Mouse (Mus musculus): ENCODE results near the gene Dst.

Gene Dst

GRCm38 (mm10) chr1:34121157-34122015 lies 213.4 kb downstream of the Dst start:
- peak; percentile 56; the same call in 1 of the 2 replicates for ATAC-seq (ENCODE audit: insufficient number of reproducible peaks, low FRiP score, low TSS enrichment)

DNA sequence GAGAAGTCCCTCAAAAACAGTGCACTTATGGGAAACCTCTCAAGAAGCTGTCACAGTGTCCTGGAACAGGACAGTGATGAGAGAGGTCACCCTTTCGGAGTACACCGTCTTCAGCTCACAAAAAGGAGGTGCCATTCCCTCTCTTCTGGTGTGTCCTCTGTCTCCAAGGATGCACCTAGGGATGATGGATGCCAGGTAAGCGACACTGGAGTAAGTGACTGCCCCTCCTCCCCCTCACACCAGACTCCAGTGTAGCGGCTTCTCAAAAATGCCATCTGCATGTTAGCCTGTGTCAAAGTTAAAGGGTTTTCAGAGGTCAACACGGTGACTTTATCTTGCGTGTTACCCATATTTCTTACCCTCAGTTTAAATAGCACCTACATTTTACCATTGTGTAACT lies 214.2 kb downstream of the Dst start:
- ATAC-seq (ENCODE audit: insufficient number of reproducible peaks, low FRiP score, low TSS enrichment), result no peak

DNA sequence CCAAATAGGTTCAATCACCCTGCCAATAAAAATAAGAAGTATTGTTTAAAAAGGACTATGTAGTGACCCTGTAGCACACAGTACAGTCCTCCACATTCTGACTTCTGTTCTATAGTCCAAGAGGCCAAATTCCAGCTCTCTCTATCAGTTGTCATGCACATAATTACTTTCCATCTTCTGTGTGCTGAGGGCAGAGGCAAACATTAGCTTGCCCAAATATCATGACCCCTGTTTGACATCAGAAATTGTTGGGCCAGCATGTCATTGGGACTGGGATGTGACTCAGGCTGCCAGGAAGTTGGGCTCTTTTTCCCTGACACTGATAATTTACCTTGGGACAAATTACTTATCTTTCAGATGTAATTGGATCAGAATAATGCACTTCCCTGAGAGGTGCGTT lies 214.9 kb downstream of the Dst start:
- no peak for ATAC-seq (ENCODE audit: insufficient number of reproducible peaks, low FRiP score, low TSS enrichment)

GRCm38 (mm10) chr1:34123334-34123733 lies 215.3 kb downstream of the Dst start:
- no peak for ATAC-seq (ENCODE audit: insufficient number of reproducible peaks, low FRiP score, low TSS enrichment)

DNA sequence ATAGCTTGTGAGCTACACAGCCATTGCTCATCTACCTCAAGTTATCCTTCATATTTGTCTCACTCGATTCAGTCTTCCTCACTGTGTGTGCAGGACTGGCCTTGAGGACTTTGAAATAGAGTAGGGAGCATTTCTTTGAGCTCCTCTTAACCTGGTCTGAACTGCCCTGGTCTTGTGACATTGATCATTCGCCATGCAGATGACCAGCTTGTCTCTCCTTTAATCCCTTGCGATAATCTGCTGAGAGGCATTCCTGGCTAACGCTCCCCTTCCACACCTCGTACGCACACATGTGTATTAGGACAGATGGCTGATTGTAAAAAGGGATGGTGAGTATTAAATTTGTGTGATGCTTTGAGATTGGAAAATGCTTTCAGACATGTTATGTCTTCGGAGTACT lies 216.4 kb downstream of the Dst start:
- ATAC-seq (ENCODE audit: insufficient number of reproducible peaks, low FRiP score, low TSS enrichment), result no peak

DNA sequence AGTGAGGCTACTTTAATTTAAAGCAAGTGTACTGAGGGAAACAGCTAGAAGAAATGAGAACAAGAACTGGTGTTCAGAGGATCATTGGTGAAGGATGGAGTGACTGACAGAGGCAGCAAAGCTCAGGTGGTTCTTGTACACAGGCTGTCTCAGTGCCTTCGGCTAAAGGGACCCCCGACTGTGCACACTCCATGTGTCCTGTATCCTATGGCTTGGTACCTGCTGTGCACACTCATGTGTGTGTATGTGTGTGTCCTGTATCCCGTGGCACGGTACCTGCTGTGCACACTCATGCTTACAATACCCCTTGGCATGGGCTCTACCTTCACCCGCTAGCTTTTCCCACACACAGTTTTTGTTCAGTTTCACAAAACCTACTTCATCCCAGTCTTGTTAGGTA lies 217.1 kb downstream of the Dst start:
- no peak for ATAC-seq (ENCODE audit: insufficient number of reproducible peaks, low FRiP score, low TSS enrichment)

GRCm38 (mm10) chr1:34127714-34128474 lies 219.9 kb downstream of the Dst start:
- ATAC-seq (ENCODE audit: insufficient number of reproducible peaks, low FRiP score, low TSS enrichment), result no peak

DNA sequence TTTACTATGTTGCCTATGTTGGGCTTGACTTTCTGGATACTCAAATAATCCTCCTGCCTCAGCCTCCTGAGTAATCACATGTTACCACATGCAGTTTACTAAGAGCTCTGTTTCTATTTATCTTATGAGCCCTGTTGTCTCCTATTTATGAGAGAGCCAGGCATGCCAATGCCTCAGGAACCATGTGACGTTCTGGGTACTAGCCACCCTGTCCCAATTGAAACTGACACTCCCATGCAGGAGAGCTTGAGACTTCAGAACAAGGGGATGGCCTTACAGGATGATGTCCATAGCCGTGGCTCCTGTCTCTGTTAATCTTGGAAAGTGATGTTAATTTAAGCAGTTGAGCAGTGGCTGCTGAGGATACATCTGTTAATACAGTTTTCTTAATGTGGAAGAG lies 220.8 kb downstream of the Dst start:
- ATAC-seq (ENCODE audit: insufficient number of reproducible peaks, low FRiP score, low TSS enrichment), result no peak

DNA sequence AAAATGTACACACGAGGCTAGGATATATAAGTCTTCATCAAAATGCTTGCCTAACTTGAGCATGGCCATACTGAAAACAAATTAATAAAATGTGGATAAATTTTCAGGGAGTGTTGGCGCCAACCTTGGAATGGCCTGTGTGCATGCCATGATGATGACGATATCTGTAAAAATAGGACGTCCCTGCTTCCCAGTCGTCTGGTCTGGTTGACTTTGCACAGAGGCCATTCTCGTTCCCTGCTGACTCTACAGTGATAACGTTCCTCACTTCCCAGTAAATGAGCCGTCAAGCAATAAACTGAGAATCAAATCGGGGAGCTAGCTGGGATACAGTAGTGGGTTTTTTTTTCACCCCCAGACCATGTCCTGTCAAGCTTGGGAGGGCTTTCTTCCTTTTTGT lies 221.7 kb downstream of the Dst start:
- ATAC-seq (ENCODE audit: insufficient number of reproducible peaks, low FRiP score, low TSS enrichment), result no peak

- no peak for ATAC-seq (ENCODE audit: insufficient number of reproducible peaks, low FRiP score, low TSS enrichment)
Observed at GRCm38 (mm10) chr1:34130804-34131203, 222.8 kb downstream of the Dst start.

GRCm38 (mm10) chr1:34132875-34133274 lies 224.8 kb downstream of the Dst start:
- ATAC-seq (ENCODE audit: insufficient number of reproducible peaks, low FRiP score, low TSS enrichment), result no peak

DNA sequence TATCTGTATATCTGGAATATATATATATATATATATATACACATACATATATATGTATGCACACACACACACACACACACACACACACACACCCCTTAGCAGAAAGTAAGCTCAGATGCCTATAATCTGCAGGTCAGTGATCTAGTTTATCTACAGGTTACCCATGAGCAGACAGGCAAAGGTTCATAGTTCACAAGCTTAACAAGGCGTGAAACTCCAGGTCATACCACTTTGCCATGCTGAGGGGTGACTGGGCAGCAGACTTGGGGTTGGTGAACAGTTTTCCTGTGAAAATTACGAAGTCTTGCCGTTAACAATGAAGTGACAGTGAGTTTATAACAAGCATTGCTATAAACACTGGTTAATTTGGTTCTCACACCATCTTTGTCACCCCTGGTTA lies 227.5 kb downstream of the Dst start:
- ATAC-seq (ENCODE audit: insufficient number of reproducible peaks, low FRiP score, low TSS enrichment), result no peak

DNA sequence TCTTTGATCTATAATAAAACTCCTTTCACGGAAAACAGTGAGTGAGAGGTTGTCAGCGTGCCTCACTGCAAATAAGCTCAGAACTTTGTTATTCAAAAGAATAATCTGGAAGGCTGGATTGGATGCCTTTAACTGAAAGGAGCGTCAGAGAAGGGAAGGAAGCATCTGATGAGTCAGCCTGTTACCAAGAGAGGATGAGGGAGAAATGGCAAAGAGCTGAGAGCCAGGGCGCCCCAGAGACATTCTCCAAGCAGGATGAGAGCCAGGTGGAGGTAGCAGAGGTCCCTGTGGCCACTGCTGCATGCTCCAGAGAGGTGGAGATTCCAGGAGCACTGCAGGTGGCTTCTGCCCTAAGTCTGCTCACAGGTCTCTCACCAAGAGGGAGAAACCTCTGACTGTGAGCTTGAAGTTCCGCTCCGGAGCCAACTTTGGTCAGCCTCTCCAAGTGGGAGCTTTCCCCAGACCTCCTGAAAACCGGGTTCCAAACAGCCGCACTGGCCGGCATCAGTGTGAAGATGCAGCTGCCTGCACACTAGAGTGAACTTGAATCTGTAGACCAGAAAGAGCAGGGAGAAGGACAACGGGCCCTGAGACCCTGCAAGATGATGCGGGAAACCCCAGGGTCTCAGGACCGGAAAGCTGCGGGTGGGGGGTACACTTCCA lies 231.3 kb downstream of the Dst start:
- 0 out of 2 replicates have a peak, but pooled peaks have one; percentile 31 for ATAC-seq (ENCODE audit: insufficient number of reproducible peaks, low FRiP score, low TSS enrichment)

GRCm38 (mm10) chr1:34139871-34140471 lies 231.9 kb downstream of the Dst start:
- ATAC-seq (ENCODE audit: insufficient number of reproducible peaks, low FRiP score, low TSS enrichment), result peak; percentile 26; the same call in 1 of the 2 replicates

DNA sequence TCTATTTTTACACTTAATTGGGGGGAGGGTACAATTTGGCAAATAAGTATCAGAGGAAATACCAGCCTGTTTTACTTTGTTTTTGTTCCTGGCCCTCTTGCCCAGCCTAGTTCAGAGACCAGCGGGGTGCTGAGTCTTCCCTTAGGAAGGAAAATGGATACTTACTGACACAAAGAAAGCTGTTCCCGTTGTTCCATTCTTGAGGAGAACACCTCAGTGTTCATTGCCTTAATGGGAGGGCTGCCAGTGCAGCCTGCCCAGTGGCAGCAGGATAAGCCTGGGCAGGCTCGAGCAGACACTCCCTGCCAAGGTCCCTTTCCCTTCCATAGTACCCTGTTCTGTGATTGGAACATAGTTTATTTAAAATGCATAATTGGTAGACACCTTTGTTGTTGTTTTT lies 232.7 kb downstream of the Dst start:
- ATAC-seq (ENCODE audit: insufficient number of reproducible peaks, low FRiP score, low TSS enrichment), result peak; percentile 72; the same call in 1 of the 2 replicates

DNA sequence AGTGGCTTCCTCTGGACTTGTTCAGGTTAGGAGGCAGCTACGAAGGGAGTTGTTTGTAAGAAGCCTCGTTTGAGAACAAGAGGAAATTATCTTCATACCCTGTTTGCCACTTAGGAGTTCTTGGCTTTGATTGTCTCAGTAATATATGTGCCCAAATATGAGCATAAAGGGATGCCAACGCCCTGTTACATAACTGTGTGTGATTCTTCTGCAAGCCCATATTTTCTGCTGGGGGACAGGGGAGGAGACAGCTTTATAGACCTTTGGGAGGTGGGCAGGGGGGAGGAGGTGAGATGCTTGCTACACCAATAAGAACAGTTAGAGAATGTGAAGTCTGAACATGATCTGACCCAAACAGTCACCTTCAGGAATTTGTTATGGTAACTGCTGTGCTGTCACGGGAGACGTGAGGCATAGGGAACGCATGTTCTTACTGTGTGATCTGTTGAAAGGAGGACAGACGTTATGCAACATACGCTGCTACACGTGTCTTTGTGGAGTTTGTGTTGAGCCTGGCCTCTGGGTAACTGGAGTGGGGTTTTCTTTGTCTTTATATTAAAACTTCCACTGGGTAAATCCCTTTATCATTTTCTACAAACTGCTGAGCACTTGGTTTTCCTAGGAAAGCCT lies 235.0 kb downstream of the Dst start:
- no peak for ATAC-seq (ENCODE audit: insufficient number of reproducible peaks, low FRiP score, low TSS enrichment)

DNA sequence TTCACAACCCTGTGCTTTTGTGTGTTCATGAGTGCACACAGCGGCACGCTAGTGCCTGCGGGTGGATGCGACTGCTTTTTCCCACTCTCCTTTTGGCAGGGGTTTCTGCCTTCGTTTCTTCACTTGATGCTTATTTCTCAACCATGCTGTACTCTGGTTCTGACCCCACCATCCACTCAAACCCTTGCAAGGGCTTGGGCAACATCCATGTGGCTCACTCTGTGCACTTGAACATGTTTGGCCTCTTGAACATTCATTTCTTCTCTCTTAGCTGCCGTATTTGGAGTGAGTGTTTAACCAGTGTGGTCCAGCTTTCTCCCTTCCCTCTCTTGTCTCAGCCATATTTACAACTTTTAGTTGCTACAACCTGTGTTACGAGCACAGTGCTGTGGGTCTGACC lies 236.8 kb downstream of the Dst start:
- no peak for ATAC-seq (ENCODE audit: insufficient number of reproducible peaks, low FRiP score, low TSS enrichment)

DNA sequence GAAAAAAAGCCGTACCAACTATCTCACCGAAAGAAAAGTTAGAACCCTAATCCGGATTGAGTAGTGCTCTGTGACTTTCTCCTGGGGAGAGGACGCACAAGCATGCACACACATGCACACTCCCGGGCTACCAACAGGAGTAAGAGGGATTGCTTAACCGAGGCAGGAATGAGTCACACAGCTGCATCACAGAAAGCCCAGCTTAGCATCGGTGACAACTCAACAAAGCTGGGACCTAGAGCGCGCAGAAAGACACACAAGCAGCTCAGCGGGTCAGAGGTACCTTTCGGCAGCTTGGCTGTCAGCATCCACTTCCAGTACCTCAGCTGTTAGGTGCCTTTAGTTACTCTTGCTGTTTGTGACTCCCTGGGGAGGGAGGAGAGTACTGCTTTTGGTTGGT lies 240.0 kb downstream of the Dst start:
- no peak for ATAC-seq (ENCODE audit: insufficient number of reproducible peaks, low FRiP score, low TSS enrichment)

DNA sequence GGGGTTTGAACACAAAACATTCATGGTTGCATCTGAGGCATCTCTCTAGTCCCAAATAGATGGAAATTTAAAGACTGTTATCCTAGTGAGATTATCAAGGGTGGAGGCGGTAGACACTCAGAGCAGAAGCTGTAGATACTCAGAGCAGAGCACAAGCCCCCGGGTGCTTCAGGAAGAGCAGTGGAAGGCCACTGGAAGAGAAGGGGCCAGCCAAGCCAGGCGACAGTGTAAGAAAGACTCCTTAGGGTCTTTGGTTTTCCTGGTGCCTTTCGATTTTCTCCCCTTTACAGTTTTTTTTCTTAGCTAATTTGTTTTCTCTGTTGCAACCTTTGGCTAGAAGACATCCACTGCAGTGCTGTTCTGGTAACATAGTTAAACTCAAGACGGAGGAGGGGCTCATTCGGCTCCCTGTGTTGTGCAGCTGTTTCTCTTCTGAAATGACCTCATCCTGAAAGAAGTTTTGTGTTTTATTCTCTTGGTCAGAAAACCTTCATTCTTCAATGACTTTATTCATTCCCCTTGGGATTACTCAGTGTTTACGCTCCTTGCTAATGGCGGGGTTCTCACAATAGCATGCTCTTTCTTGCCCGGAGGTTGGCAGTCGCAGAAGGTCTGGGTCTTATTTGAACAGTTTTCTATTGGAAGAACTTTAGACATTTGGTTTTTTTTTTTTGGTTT lies 242.5 kb downstream of the Dst start:
- ATAC-seq (ENCODE audit: insufficient number of reproducible peaks, low FRiP score, low TSS enrichment), result no peak

DNA sequence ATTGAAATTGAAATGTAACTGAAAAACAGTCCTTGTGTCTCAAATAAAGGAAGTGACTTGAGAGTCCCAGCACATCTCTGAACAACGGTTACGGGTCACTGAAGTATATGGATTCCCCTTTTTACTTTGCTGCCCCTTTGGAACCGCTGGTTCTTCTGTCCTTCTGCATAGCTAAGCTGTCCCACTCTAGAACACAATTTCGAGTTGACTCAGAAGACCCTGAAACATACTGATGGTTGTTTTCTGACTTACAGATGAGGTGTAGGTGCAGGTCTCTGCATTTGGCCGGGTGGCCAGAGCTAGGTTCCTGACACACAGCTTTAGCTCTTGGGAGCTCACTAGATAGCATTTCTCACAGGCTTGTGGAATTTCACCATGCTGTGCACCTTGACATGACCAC lies 244.7 kb downstream of the Dst start:
- ATAC-seq (ENCODE audit: insufficient number of reproducible peaks, low FRiP score, low TSS enrichment), result no peak

Data from cerebellum, adult (tissue).